Mouse (Mus musculus) ovary, adult 18-20 months (tissue): ENCODE data around the gene Smco2.
A peak's percentile ranks its signal among the peaks of the same experiment; 100 is the strongest.

ENCODE experiments used
- DNase-seq: peaks from one replicate; pipeline ENCODE4 v3.0.0; 2022; ENCODE audit warnings: low spot score, mixed read lengths

Gene Smco2

GRCm38 (mm10) chr6:146850050-146850449 is at the start of gene Smco2:
Gene Smco2 (plus strand): TSS chr6:146850104.
- no peak for DNase-seq

GRCm38 (mm10) chr6:146809991-146810390 is 39.9 kb upstream of the Smco2 start:
- no peak for DNase-seq

- no peak for DNase-seq
These were observed 36.9 kb upstream of the Smco2 start for GRCm38 (mm10) chr6:146813007-146813406.

DNA sequence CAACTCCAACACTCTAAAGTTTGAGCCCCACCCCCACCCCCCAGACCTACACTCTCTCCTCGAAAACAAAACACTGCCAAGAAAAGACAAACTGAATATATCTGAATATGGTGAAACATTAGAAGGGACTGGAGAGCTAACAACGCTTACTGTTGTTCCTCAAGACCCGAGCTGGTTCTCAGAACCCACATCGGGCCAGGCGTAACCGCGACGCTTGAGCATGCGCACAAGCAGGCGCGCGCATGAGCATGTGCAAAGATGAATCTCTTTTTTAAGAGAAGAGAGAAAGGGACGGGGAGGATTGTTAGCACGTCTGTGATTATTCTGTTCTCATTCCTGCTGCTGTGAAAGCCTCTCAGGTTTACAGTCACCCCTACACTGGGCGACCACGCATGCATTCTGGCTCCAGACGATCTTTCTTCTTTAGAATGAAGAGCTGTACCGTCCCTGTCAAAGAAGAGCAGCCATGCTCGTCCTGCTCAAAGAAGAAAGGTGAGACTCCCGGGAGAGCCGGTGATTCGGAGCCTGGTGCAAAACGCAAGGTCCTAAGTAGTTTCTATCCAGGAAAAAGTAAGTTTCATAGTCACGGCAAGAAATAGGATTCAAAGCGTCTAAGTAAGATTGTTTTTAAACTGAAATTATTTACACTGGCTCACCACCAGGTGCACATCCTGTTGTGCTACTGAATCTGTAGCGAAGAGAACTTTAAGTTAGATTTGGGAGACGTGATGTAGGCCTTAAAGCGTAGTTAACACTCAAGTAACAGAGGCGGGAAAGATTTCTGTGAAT is 29.5 kb upstream of the Smco2 start:
- DNase-seq, result no peak

- no peak for DNase-seq
These were observed 27.9 kb upstream of the Smco2 start for GRCm38 (mm10) chr6:146821958-146822357.

DNA sequence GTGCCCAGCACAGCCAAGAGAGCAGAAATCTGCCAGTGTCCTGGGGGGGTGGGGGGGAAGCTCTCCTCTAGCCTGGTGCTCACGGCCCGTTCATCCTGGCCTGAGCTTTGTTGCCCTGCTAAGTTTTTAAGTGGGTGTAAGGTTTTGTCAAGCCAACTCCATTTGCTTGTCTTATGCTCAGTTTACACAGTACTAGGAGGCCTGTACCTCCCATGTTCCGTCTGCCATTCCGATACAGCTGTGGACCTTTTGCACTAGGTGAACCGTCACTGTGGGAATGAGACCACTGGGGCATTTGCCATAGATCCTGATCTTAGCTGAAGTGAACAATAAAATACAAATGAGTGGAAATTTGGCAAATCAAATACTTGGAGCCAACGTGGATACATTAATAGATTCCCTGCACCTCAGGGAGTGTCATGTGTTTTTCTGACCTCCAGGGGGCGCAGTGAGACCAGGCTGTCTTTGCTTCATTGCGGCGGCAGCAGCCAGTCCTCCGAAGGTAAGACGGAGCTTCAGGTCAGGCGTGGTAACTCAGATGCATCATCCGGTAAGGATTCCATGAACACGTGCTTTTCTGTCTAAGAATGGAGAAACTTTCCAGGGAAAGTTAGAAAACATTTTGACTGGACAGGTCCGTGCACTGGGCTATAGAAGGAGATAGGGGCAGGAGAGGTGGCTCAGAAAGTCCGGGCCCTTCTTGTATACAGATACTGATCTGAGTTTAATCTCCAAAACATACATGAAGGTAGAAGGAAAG is 25.0 kb upstream of the Smco2 start:
- no peak for DNase-seq

DNA sequence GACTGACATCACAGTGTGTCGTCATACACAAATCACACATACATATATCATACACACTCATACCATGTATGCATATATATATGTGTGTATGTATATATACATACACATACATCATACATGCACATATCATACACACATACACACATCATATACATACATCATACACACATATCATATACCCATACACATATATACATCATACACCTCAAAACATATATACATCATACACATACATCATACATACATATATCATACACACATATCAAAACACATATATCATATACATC is 24.5 kb upstream of the Smco2 start:
- no peak for DNase-seq

DNA sequence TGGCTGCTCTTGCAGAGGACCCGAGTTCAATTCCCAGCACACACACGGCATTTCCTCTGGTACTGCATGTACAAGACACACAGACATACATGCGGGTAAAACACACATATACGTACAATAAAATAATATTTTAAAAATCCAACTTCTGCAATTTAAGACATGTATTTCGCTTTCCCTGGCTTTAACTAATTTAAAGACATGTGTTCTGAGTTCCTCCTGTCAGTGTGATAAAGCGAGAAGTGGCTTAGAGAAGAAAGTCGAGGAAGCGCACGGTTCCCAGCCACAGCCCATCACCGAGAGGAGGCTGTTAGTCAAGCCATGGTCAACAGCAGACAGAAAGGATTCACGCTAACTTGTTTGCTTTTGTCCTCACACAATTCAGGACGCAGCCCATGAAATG is 18.6 kb upstream of the Smco2 start:
- DNase-seq, result no peak

- DNase-seq, result peak; percentile 36
These were observed 16.2 kb upstream of the Smco2 start for GRCm38 (mm10) chr6:146833485-146834314.

GRCm38 (mm10) chr6:146834342-146834741 is 15.6 kb upstream of the Smco2 start:
- DNase-seq, result no peak

DNA sequence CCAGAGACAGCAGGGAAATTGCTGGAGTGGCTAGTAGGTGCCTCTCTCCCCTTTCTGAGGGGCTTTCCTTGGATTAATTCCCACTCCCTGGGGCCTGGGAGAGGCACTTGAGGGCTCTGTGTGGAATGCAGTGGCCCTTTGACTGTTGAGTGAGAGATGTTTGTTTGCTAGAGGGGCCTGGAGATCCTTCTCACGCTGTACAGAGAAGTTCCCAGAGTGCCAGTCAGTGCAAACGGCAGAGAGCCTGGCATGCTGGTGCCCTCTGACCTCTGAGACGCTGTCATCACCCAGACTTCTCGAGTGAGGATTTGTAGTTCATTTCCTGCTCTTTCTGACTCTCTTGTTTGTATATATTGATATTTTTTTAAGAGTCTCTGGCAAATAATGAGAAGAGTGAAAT is 14.1 kb upstream of the Smco2 start:
- DNase-seq, result no peak

DNA sequence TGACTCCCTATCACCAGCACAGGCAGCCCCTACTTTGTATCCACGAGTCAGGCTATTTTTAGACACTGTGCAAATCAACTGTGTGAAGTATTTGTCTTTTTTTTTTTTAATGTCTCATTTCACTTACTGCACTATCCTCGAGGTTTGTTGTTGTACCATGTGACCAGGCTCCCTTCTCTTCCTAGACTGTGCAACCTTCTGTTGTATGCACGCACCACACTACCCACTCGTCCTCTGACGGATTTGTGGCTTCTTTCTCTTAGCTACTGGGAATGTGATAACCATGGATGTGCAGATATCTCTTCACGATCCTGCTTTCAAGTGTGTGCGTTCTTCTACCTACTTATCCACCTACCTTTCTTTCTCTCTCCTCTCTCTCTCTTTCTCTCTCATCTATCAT is 12.6 kb upstream of the Smco2 start:
- no peak for DNase-seq

GRCm38 (mm10) chr6:146838366-146838765 is 11.5 kb upstream of the Smco2 start:
- DNase-seq, result no peak

- DNase-seq, result no peak
These were observed 11.0 kb upstream of the Smco2 start for GRCm38 (mm10) chr6:146838863-146839262.

GRCm38 (mm10) chr6:146844867-146845266 is 5.0 kb upstream of the Smco2 start:
- no peak for DNase-seq

- no peak for DNase-seq
These were observed 4.6 kb upstream of the Smco2 start for GRCm38 (mm10) chr6:146845347-146845746.

DNA sequence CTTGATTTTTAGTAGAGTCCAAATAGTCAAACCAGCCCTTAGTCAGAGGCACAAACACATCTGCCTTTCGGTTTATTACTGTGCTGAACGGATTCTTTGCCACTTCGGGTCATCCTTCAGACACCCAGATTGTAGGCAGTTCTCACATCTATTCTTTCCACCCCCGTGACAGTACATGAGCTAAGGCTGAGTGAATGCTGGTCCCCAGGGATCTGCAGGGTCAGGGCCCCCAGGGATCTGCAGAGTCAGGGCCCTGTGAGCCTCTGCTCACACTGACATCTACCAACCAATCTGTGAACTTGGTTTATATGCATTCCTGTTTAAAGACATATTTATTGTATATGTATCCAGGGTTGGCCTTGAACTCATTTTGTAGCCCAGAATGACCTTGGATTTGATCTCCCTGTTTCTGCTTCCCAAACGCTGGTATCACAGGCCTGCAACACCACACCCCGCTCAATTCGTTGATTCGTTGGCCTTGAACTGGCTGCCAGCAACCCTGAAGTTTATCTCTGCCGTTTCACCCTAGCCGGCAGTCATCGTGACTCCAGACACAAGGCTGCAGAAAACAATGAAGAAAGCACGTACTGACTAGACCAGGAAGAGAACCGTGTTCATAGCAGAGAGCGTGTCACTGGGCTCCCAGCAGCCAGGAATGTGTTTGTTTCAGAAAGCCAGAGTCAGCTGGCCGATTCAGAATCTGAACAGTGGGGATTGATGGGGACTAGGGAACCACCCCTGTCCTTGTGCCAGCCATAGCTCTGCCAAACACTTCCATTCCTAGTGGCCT is 3.7 kb upstream of the Smco2 start:
- DNase-seq, result peak; percentile 76

- DNase-seq, result no peak
These were observed 2.5 kb upstream of the Smco2 start for GRCm38 (mm10) chr6:146847402-146847801.

- DNase-seq, result no peak
These were observed 1.6 kb upstream of the Smco2 start for GRCm38 (mm10) chr6:146848281-146848680.

GRCm38 (mm10) chr6:146851916-146852315 is 2.0 kb downstream of the Smco2 start:
- DNase-seq, result no peak

DNA sequence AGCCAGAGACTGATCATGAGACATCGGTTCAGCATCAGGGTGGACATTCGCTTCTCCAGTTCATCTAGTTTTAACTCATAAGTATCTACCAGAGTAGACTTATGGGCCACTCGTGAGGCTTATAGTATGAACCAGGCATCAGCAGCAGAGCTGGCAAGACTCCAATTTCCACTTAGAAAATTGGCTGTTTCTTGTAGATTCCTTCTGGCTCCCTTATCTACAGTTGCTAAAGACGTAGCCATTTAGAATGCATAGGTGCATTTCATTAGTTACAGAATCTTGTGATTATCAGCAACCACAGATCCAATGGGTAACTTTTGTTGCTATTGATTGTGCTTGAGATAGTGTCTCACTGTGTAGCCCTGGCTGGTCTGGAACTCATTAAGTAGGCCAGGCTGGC is 2.8 kb downstream of the Smco2 start:
- DNase-seq, result no peak

DNA sequence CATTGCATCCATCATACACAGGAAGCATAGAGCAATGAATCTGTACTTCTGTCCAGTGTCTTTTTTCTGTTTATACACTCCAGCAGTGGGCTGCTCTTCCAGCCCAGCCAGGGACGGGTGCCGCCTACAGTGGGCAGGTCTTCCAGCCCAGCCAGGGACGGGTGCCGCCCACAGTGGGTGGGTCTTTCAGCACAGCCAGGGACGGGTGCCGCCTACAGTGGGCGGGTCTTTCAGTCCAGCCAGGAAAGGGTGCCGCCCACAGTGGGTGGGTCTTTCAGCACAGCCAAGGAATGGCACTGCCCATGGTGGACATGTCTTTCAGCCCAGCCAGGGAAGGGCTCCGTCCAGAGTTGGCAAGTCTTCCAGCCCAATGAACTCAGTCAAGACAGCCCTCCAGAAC is 5.3 kb downstream of the Smco2 start:
- no peak for DNase-seq
